Mouse (Mus musculus) forebrain, embryonic 11.5 days (tissue): ENCODE measurements around the gene Foxp4. TPM values are rescaled to one million over a fixed set of nuclear protein-coding genes. Genes with fewer than 3 reads are reported as not detected.

Experiments used
- ATAC-seq: fragments of 200-750 bp; cut with Nextera tagmentation; replicated peaks from 2 replicates; pipeline ENCODE4 v1.8.0; 2017; ENCODE audit warnings: moderate TSS enrichment; ENCODE audit not compliant: low FRiP score
- DNase-seq: peaks from one replicate; pipeline ENCODE4 v3.0.0-alpha.2; 2017; ENCODE audit warnings: low spot score
- H3K27ac ChIP-seq: fragments of 300-500 bp; sonication (generic); 2 replicates; pipeline ENCODE4 v1.5.1; 2014; ENCODE audit warnings: low read depth, low read length
- H3K27me3 ChIP-seq: fragments of 300-500 bp; sonication (generic); 2 replicates; pipeline ENCODE4 v1.6.1; 2014; ENCODE audit warnings: mild to moderate bottlenecking, low read length, mixed read lengths; ENCODE audit not compliant: control insufficient read depth, insufficient read depth
- H3K36me3 ChIP-seq: fragments of 300-500 bp; sonication (generic); 2 replicates; pipeline ENCODE4 v1.6.1; 2014; ENCODE audit warnings: mild to moderate bottlenecking, low read length, moderate library complexity, mixed read lengths; ENCODE audit not compliant: control insufficient read depth, insufficient read depth
- H3K4me1 ChIP-seq: fragments of 300-500 bp; sonication (generic); replicated peaks from 2 replicates; pipeline ENCODE4 v1.6.1; 2014; ENCODE audit warnings: low read length, mixed read lengths; ENCODE audit not compliant: control insufficient read depth, insufficient read depth
- H3K4me2 ChIP-seq: fragments of 300-500 bp; sonication (generic); 2 replicates; pipeline ENCODE4 v1.6.1; 2014; ENCODE audit warnings: low read depth, mild to moderate bottlenecking, low read length, moderate library complexity, mixed read lengths; ENCODE audit not compliant: severe bottlenecking
- H3K4me3 ChIP-seq: fragments of 300-500 bp; sonication (generic); 2 replicates; pipeline ENCODE4 v1.5.1; 2014; ENCODE audit warnings: low read depth, low read length
- H3K9ac ChIP-seq: fragments of 300-500 bp; sonication (generic); 2 replicates; pipeline ENCODE4 v1.6.1; 2014; ENCODE audit warnings: low read length
- H3K9me3 ChIP-seq: fragments of 300-500 bp; sonication (generic); 2 replicates; pipeline ENCODE4 v1.6.1; 2016; ENCODE audit warnings: low read length, mixed read lengths; ENCODE audit not compliant: control insufficient read depth
- WGBS: fragments of 180-500 bp; shearing (Covaris S2); extraction: QIAGEN DNeasy Blood & Tissue Kit; methylation state at CpG from one replicate; pipeline ENCODE4 v1.1.7; 2014; 5-methylcytosine and 5-hydroxymethylcytosine counted together
- polyA plus RNA-seq: library from polyadenylated mRNA; unstranded; fragments of >200 nt; fragmentation: Nextera tagmentation; extraction: Ambion mirVana; gene quantifications from 2 replicates; pipeline ENCODE4 v1.2.1, GENCODE M21; 2014

Gene Foxp4
- polyA plus RNA-seq, 1 experiment from 2014 or later, result 26.1 TPM

GRCm38 (mm10) chr17:47850639-47851314 lies 73.7 kb downstream of the Foxp4 start:
- H3K27ac ChIP-seq, result no peak overlapping the region
- no peak overlapping the region for H3K9ac ChIP-seq
- H3K9me3 ChIP-seq, result no peaks in the 10 kb centered on the region
- peaks cover 3% of the 10 kb centered on the region; the same call in 1 of the 2 replicates for H3K27me3 ChIP-seq
- no peak overlapping the region for H3K4me2 ChIP-seq
- ATAC-seq (no peak), DNase-seq (no peak)
- 82% methylated on average over 7 of the region's 7 CpGs for WGBS
- no peaks in the 10 kb centered on the region; the same call in 1 of the 2 replicates for H3K4me1 ChIP-seq
- no peak overlapping the region for H3K4me3 ChIP-seq
- no peaks in the 10 kb centered on the region for H3K36me3 ChIP-seq

DNA sequence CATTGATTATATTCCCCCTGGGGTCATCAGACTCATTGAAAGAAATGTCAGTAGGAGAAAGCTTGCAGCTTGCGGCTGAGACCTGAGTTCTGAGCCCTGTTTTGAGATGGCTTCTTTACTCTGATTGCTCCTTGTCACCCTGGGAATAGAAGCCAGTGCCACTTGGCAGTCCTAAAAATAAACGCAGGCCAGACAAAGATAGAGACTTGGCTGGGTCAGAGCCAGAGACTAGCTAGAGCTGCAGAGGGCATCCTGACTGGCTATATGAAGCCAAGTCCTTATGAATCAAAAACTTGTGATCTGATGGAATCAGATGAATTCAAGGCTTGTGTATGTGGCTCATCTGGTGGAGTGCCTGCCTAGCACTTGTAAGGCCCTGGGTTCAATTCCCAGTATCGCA lies 74.4 kb downstream of the Foxp4 start:
- peaks cover 3% of the 10 kb centered on the region; the same call in 1 of the 2 replicates for H3K27me3 ChIP-seq
- no peak overlapping the region for H3K9ac ChIP-seq
- H3K4me2 ChIP-seq, result no peak overlapping the region
- WGBS, result 88% methylated on average over 3 of the region's 3 CpGs
- DNase-seq, result no peak
- no peak overlapping the region for H3K27ac ChIP-seq
- H3K4me3 ChIP-seq, result no peak overlapping the region
- H3K4me1 ChIP-seq, result no peaks in the 10 kb centered on the region; the same call in 1 of the 2 replicates
- ATAC-seq, result no peak
- H3K36me3 ChIP-seq, result no peaks in the 10 kb centered on the region
- no peaks in the 10 kb centered on the region for H3K9me3 ChIP-seq

DNA sequence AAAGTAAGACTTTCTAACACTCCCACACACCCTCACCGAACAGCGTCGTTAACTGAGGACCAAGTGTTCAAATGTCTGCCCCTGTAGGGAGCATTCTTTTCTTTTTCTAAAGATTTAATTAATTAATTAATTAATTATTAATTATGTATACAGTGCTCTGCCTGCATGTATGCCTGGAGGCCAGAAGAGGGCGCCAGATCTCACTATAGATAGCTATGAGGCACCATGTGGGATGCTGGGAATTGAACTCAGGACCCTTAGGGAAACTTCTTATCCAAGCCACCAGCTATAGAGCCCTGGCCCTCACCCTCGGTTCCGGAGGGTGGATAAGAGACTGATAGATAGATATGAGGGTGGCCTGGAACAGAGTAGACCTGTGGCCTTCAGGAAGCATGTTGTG lies 76.5 kb downstream of the Foxp4 start:
- Histone ChIP-seq H3K4me3 (no peak overlapping the region), H3K9ac (no peak overlapping the region), H3K27me3 (peaks cover 3% of the 10 kb centered on the region; the same call in 1 of the 2 replicates), H3K9me3 (no peaks in the 10 kb centered on the region; the same call in 1 of the 2 replicates), H3K36me3 (no peaks in the 10 kb centered on the region), H3K27ac (no peak overlapping the region), H3K4me1 (no peaks in the 10 kb centered on the region; the same call in 1 of the 2 replicates), H3K4me2 (no peak overlapping the region)
- WGBS, result 84% methylated on average over 6 of the region's 6 CpGs
- DNase-seq, result no peak
- no peak for ATAC-seq

GRCm38 (mm10) chr17:47845609-47846008 lies 78.8 kb downstream of the Foxp4 start:
- Histone ChIP-seq H3K9ac (no peak overlapping the region), H3K27ac (no peak overlapping the region), H3K4me2 (no peak overlapping the region), H3K9me3 (no peaks in the 10 kb centered on the region; the same call in 1 of the 2 replicates), H3K4me1 (no peaks in the 10 kb centered on the region), H3K4me3 (no peak overlapping the region), H3K27me3 (no peaks in the 10 kb centered on the region), H3K36me3 (no peaks in the 10 kb centered on the region)
- DNase-seq, result no peak
- no peak for ATAC-seq
- WGBS, result 87% methylated on average over 11 of the region's 11 CpGs

DNA sequence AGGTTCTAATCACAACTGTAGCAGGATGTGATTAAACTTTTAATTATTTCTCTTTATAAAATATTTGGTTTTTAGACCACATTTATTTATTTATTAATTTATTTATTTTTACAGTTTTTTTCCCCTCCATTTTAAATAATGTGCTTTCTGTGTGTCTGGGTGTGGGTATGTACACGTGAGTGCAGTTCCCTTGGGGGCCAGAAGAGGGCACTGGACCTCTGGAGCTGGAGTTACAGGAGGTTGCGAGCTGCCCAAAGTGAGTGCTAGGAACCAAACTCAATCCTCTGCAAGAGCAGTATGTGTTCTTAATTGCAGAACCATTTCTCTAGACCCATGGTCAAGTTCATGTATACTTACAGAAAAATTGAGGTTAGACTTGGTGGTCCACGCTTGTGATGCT lies 81.0 kb downstream of the Foxp4 start:
- no peaks in the 10 kb centered on the region for H3K27me3 ChIP-seq
- no peak overlapping the region for H3K27ac ChIP-seq
- 91% methylated on average over 3 of the region's 3 CpGs for WGBS
- no peak overlapping the region for H3K9ac ChIP-seq
- H3K4me2 ChIP-seq, result no peak overlapping the region
- no peaks in the 10 kb centered on the region for H3K36me3 ChIP-seq
- H3K4me3 ChIP-seq, result no peak overlapping the region
- no peaks in the 10 kb centered on the region for H3K4me1 ChIP-seq
- no peaks in the 10 kb centered on the region; the same call in 1 of the 2 replicates for H3K9me3 ChIP-seq
- DNase-seq (no peak), ATAC-seq (no peak)

- Histone ChIP-seq H3K4me2 (no peak overlapping the region), H3K4me3 (no peak overlapping the region)
Measured at GRCm38 (mm10) chr17:47841931-47842623, 82.4 kb downstream of the Foxp4 start.

GRCm38 (mm10) chr17:47841521-47841920 lies 82.9 kb downstream of the Foxp4 start:
- WGBS, result 82% methylated on average over 8 of the region's 8 CpGs
- Histone ChIP-seq H3K4me3 (no peak overlapping the region), H3K4me2 (no peak overlapping the region), H3K9ac (no peak overlapping the region), H3K27ac (no peak overlapping the region), H3K9me3 (no peaks in the 10 kb centered on the region; the same call in 1 of the 2 replicates), H3K27me3 (no peaks in the 10 kb centered on the region), H3K4me1 (no peaks in the 10 kb centered on the region), H3K36me3 (no peaks in the 10 kb centered on the region)
- ATAC-seq (no peak), DNase-seq (no peak)

More at GRCm38 (mm10) chr17:47841931-47842623, 82.4 kb downstream of the Foxp4 start:
- 84% methylated on average over 19 of the region's 19 CpGs for WGBS
- H3K27ac ChIP-seq, result no peak overlapping the region
- no peaks in the 10 kb centered on the region for H3K27me3 ChIP-seq
- no peak for ATAC-seq
- no peaks in the 10 kb centered on the region for H3K4me1 ChIP-seq
- no peak for DNase-seq
- H3K9ac ChIP-seq, result no peak overlapping the region
- no peaks in the 10 kb centered on the region for H3K36me3 ChIP-seq
- no peaks in the 10 kb centered on the region; the same call in 1 of the 2 replicates for H3K9me3 ChIP-seq

GRCm38 (mm10) chr17:47837808-47838207 lies 86.6 kb downstream of the Foxp4 start:
- WGBS, result 63% methylated on average over 6 of the region's 6 CpGs
- peaks cover 22% of the 10 kb centered on the region for H3K27me3 ChIP-seq
- DNase-seq (no peak), ATAC-seq (no peak)
- no peaks in the 10 kb centered on the region for H3K9me3 ChIP-seq
- H3K4me2 ChIP-seq, result no peak overlapping the region
- H3K4me3 ChIP-seq, result no peak overlapping the region
- peaks cover 6% of the 10 kb centered on the region for H3K4me1 ChIP-seq
- H3K9ac ChIP-seq, result no peak overlapping the region
- H3K36me3 ChIP-seq, result no peaks in the 10 kb centered on the region
- H3K27ac ChIP-seq, result no peak overlapping the region
